Mouse (Mus musculus) embryonic stem cell, embryonic (primary cell): ENCODE data around the gene Cyba.

ENCODE experiments used
- CTCF ChIA-PET, 4 experiments: fragments of 300-600 bp in 2 of 4; fragments of 350-600 bp in 2 of 4; sonication (Branson Sonifier 250); formaldehyde crosslinking; loops; one replicate each; lab custom pipeline; 2022; ENCODE audit warnings: inconsistent platforms in 2 of 4; lab: Charles Lee
- POLR2A ChIA-PET, 4 experiments: fragments of 300-600 bp in 2 of 4; fragments of 350-600 bp in 2 of 4; sonication (Branson Sonifier 250); formaldehyde crosslinking; loops; one replicate each; lab custom pipeline; 2022; ENCODE audit warnings: antibody characterized with exemption in 4 of 4, inconsistent platforms in 1 of 4; lab: Charles Lee

The Cyba gene

DNA sequence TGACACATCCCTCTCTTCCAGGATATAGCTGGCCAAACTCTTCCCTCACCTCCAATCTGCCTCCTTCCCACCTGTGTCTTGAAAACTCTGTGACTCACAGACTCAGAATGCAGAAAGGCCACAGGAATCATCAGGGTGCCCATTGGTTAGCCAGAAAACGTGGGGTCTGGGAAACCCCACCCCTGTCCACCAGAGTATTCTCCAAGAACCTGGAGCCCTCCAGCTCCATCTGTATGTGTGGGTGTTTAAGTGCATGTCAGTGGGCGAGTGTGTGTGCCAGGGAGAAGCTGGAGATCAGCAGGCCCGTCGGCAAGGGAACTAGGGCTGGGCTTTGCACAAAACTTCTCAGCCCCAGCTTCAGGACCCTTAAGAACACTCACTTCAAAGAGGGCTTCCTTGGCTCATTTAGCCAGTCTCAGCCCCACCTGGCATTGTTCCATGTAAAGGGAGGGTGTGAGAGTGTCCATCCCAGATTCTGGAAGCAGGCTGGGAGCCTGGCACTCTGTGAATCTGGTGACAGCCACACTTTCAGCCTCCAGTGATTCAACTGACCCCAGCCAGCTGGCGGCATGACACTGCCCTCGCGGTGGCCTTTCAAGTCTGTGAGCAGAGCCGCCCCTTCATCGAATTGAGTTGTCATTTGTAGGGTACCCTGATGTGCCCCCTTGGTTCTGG is 12.7 kb downstream of the Cyba start:
- ChIA-PET POLR2A (interaction anchor here in 2 of 4 experiments (0.8 to 2.3 kb wide), 2 partner anchors 12 to 13 kb away, joined by 3 to 13 read pairs; partner anchors contain the start of gene Cyba (in 2 of the 2)), CTCF (interaction anchor here in 1 of 4 experiments (0.7 kb wide), 1 partner anchor 11 kb away, joined by 3 read pairs; no protein-coding TSS in a partner anchor)

DNA sequence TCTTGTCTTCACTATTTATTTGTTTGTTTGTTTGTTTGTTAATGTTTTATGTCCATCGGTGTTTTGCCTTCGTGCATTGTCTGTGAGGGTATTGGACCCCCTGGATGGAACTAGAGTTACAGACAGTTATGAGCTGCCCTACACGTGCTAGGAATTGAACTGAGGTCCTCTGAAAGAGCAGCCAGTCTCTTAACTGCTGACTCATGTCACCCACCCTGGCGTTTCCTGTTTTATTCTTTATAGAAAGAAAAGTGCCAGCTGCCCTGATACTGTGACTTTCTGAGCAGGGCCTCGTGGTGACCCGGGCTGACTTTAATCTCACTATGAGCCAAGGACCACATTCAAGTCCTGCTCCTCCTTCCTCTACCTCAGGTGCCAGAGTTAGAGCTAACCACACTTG is 17.2 kb downstream of the Cyba start:
- POLR2A ChIA-PET: interaction anchor here in 2 of 4 experiments (1.0 to 2.9 kb wide), 4 partner anchors 8 to 38 kb away, joined by 4 to 14 read pairs (median 8); no protein-coding TSS in a partner anchor
- CTCF ChIA-PET: no interaction called here

DNA sequence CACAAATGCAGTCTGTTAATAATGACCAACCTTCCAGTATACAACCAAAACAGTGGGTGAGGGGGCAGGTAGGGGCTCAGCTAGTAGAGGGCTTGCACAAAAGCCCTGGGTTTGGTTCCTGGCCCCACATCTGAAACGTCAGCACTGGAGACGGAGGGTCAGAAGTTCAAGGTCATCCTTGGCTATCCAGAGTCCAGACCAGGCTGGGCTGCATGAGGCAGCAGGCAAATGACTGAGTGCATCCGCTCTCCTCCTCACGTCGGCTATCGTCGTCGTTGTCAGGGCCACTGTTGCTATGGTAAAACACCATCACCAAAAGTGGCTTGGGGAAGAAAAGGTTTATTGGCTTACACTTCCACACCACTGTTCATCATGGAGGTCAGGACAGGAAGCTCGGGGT is 18.4 kb downstream of the Cyba start:
- ChIA-PET CTCF (interaction anchor here in 2 of 4 experiments (0.6 to 0.9 kb wide), 3 partner anchors 22 to 61 kb away, joined by 3 to 5 read pairs (median 3); partner anchors contain the start of gene Mvd (in 1 of the 2)), POLR2A (interaction anchor here in 3 of 4 experiments (0.6 to 4.0 kb wide), 11 partner anchors 8 to 109 kb away, joined by 3 to 21 read pairs (median 5); partner anchors contain the start of genes Cyba (in 1 of the 3) and Il17c (in 1 of the 3))

DNA sequence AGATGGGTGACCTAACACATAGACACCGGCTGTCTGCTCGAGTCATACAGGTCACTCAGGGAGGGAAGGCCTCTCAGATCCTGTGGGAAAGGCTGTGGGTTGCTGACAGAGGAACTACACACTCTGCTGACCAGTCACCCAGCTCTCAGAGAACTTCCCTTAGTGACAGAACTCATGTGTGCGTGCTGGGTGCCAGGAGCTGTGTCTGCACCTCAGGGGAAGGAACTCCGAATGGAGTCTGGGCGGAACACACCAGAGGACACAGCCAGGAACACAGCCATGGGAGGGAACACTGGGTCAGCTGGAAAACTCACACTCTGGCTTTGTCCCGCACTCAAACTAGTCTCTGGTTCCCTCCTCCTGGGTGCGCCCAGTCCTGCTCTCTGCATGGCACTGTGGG is 25.1 kb downstream of the Cyba start:
- CTCF ChIA-PET: no interaction called here
- POLR2A ChIA-PET: interaction anchor here in 1 of 4 experiments (1.5 kb wide), 1 partner anchor 16 kb away, joined by 5 read pairs; no protein-coding TSS in a partner anchor

DNA sequence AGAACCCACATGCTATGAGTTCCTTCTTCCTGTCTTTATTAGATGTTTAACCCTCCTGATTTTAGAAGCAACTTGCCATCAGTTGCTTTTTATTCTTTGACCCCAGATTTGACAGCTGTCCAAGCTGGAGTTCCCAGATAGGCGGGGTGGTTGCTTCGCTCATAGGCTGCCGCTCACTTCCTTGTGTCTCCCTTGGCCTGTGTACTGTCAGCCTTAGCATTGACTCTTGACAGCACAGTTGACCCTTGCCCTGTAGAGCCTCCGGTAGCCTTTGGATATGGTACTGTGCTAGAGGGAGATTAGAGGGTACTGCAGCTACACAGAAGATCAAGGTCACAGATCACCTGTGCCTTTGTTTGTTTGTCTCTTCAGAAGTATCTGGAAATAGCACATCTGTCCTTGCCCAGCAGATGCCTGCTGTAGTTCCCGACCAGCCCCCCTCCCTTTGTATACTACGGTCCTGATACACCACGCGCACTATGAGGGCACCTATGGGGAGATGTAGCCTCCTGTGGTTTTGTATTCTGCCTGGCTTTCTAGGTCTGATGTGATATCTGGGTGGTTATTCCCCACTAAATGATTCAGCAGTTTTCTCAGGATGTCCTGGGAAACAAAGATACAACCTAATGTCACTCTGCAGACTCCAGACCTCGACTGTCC is 27.5 kb downstream of the Cyba start:
- POLR2A ChIA-PET: interaction anchor here in 2 of 4 experiments (0.8 to 1.7 kb wide), 5 partner anchors 9 to 18 kb away, joined by 3 to 4 read pairs (median 3); no protein-coding TSS in a partner anchor
- CTCF ChIA-PET: interaction anchor here in 1 of 4 experiments (0.5 kb wide), 1 partner anchor 363 kb away, joined by 3 read pairs; no protein-coding TSS in a partner anchor

DNA sequence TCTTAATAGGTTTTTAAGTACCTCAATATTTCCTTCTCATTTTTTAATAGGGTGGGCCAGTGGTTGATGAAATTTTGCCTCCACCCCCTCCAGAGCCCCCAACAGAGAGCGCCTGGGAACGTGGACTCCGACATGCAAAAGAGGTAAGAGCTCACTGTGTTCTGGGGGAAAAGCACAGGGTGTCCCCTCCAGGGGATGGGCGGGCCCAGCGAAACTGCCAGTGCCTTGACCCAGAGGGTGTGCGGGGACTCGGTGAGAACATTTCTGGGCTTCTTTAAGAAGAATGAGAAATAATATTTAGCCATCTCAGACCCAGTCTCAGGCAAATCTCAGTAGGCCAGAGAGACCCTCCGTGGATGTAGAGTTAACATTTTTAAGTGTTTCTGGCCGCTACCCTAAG is 34.5 kb downstream of the Cyba start:
- ChIA-PET CTCF (interaction anchor here in 3 of 4 experiments (0.6 to 1.7 kb wide), 5 partner anchors 9 to 100 kb away, joined by 3 to 20 read pairs (median 4); no protein-coding TSS in a partner anchor), POLR2A (interaction anchor here in 3 of 4 experiments (0.6 to 2.6 kb wide), 7 partner anchors 11 to 293 kb away, joined by 3 to 6 read pairs (median 5); partner anchors contain the start of genes Cyba (in 1 of the 3) and Zc3h18 (in 1 of the 3))

DNA sequence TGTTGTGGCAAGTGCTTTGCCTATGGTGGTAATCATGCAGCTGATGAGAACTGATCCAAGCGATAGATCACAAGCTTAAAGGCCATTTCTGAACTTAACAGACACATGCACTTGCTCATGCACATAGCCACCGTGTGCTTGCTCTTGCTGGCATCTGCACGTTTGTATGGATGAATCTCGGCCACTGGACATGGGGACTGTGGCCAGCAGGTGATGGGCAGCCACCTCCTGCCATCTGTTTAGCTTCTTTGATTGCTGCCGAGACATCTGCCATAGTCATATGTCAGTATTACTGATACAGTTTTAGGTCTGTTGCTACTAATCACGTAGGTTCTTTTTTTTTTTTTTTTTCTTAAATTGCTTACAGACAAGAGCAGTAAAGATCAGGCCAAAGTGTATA is 37.4 kb downstream of the Cyba start:
- CTCF ChIA-PET: no interaction called here
- POLR2A ChIA-PET: interaction anchor here in 3 of 4 experiments (0.7 to 1.3 kb wide), 6 partner anchors 9 to 464 kb away, joined by 3 to 7 read pairs (median 4); no protein-coding TSS in a partner anchor

DNA sequence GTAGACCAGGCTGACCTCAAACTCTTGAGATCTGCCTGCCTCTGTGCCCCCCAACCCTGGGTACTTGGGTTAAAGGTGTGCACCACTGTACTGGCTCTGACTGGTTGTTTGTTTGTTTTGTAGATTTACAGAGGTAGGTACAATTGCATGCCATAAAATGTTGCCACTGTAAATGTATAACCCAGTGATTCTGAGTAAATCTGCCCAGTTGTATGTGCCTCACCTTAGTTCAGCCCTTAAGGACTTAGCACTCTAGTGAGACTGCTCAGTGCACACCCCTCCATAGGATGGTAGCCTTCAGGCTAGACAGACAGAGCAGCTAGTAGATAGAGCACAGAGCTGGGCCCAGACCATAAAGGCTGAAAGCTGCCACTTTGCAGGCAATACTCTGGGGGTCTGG is 39.0 kb downstream of the Cyba start:
- ChIA-PET POLR2A (no interaction called here), CTCF (interaction anchor here in 1 of 4 experiments (0.6 kb wide), 1 partner anchor 1148 kb away, joined by 5 read pairs; no protein-coding TSS in a partner anchor)

DNA sequence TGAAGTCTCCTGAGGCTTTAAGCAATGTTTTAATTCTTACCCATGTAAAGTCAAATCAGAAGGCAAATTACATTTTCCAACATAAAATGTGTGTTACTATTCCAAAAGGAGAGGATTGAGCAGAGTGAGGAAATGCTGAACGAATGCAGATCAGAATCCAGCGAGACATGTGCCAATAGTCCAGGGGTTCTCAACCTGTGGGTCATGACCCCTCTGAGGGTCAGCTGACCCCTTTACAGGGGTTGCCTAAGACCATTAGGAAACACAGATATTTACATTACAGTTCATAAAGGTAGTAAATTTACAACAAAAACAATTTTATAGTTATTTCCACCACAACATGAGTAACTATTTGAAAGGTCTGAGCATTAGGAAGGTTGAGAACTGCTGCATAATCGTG is 42.0 kb downstream of the Cyba start:
- CTCF ChIA-PET: interaction anchor here in 2 of 4 experiments (0.6 kb wide), 2 partner anchors 412 to 458 kb away, joined by 10 to 15 read pairs; no protein-coding TSS in a partner anchor
- POLR2A ChIA-PET: interaction anchor here in 2 of 4 experiments (0.6 to 5.1 kb wide), 7 partner anchors 12 to 304 kb away, joined by 3 to 39 read pairs (median 4); partner anchors contain the start of genes Mvd (in 1 of the 2) and Zc3h18 (in 1 of the 2)

DNA sequence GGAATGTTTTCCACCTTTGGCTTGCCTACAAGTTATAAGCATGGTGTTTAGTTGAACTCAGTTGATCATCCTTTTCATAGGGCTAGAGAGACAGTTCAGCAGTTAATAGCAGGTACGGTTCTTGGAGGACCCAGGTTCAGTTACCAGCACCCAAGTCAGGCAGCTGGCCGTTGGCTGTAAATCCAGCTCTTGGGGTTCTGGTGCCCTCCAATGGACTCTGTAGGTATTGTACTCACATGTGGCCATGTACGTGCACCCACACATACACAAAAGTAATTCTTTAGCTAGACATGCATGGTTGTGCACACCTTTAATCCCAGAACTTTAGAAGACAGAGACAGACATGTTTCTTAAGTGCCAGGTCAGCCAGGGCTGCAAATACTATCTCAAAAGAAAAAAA is 43.4 kb downstream of the Cyba start:
- POLR2A ChIA-PET: interaction anchor here in 3 of 4 experiments (0.5 to 5.1 kb wide), 6 partner anchors 10 to 513 kb away, joined by 3 to 39 read pairs (median 6); partner anchors contain the start of gene Zc3h18 (in 2 of the 3)
- CTCF ChIA-PET: interaction anchor here in 3 of 4 experiments (0.5 to 1.6 kb wide), 9 partner anchors 8 to 160 kb away, joined by 3 to 6 read pairs (median 4); no protein-coding TSS in a partner anchor

DNA sequence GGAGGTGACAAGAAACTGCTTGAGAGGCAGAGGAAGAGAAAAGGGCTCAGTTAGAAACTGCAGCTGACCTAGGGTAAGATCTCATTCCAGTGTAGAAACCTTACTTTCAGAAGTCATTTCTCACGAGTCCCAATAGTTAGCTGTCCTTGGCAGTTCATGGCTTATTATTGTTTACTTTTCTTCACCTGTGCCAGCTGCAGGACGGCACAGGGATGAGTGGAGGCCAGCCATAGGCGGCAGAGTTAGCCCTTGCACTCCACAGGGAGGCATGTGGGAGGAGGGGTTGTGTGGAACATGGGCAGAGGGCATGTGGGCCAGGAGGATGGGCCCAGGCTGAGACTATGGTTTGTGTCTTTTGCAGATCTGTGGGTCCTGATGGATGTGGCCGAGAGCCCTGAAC is 49.7 kb downstream of the Cyba start:
- CTCF ChIA-PET: no interaction called here
- POLR2A ChIA-PET: interaction anchor here in 1 of 4 experiments (0.6 kb wide), 1 partner anchor 9 kb away, joined by 3 read pairs; no protein-coding TSS in a partner anchor

DNA sequence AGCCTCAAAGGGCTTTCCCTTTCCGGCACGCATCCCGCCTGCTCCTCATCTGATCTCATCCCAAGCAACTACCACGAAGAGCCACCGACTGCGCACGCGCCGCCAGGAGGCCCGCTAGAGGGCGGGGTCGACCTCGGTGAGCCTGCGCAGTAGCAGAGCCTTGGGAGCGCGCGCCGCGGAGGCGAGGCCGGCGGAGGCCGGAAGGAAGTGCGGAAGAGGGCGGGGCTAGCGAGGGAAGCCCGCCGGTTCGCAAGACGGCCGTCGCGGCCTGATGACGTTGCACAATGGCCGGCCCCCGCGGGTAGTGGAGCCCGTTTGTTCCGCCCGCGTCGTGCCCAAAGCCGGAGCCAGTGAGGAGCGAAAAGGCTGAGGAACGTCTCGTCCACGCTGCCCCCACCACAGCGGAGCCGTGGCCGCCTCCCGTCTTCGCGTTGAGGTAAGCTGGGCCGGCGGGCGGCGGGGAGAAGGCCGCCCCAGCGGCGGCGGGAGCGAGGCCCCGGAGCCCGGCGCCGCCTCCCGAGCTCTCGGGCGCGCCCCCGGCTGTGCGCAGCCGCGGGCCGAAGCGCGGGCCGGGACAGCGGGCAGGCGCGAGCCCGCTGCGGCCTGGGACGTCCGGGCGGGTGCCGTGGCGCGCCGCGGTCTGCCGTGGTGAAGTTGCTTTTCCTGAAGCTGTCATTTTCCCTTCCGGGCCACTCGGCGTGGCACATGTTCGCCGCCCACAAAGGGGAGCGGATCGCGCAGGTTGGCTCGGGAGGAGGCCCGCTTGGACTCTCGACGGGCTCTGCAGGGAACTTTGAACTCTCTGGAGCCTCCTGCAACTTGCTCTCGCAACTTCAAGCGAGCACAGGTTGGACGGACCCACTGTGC is 56.1 kb downstream of the Cyba start, which contains the start of gene Zc3h18:
Gene Zc3h18 (plus strand): TSS at position 245 of the 867 bp plus-strand sequence.
- POLR2A ChIA-PET: interaction anchor here in 3 of 4 experiments (0.8 to 5.2 kb wide), 28 partner anchors 7 to 525 kb away, joined by 3 to 39 read pairs (median 4); partner anchors contain the start of genes Cyba (in 2 of the 3), Mvd (in 2 of the 3), Cdt1 (in 1 of the 3) and Il17c (in 1 of the 3)

DNA sequence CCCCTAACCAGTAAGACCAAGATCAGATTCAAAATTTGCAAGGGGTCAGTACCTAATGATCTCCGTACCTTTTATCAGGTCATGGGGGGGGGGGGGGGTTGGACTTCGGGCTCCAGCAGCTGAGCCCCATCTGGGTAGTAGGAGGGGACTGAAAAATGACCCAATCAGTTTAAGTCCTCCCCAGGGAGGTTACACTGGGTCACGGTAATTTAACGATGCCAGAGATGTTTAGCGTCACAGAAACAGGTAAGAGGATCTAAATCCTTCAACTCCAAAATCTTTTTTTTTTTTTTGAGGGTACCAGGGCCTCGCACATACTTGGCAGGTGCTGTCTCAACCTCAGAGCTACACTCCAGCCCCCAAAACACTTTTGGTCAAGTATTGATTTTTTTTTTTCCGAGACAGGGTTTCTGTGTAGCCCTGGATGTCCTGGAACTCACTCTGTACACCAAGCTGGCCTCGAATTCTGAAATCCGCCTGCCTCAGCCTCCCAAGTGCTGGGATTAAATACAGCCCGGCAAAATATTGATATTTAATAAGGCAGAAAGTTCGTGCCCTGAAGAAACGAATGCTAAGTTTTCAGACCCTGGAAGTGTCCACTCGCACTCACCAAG is 56.9 kb downstream of the Cyba start:
- ChIA-PET POLR2A (interaction anchor here in 2 of 4 experiments (0.7 to 5.2 kb wide), 11 partner anchors 11 to 834 kb away, joined by 3 to 39 read pairs (median 3); partner anchors contain the start of genes Il17c (in 1 of the 2), Mvd (in 1 of the 2) and Zfpm1 (in 1 of the 2)), CTCF (interaction anchor here in 2 of 4 experiments (0.7 to 1.5 kb wide), 4 partner anchors 96 to 398 kb away, joined by 3 to 6 read pairs (median 4); no protein-coding TSS in a partner anchor)

More for the DNA sequence above, 56.1 kb downstream of the Cyba start, which contains the start of gene Zc3h18:
- CTCF ChIA-PET: interaction anchor here in 2 of 4 experiments (0.6 to 1.5 kb wide), 4 partner anchors 97 to 802 kb away, joined by 3 to 6 read pairs (median 4); no protein-coding TSS in a partner anchor

DNA sequence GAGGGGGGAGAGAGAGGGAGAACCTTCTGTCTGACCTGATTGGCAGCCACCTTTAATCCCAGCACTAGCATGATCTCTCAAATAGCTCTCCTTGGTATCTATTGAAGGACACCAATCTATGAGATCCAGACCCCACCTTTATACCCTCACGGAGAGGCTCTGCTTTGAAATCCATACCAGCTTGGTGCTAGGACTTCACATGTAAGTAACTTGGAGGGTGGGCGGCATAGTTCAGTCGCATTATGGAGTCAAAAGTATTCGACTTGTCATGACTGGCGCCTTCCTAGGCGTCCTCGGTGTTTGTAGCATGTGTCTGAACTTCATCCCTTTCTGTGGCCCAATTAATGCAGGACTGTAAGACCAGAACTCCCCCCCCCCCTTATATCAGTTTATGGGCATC is 57.4 kb downstream of the Cyba start:
- ChIA-PET POLR2A (interaction anchor here in 3 of 4 experiments (0.7 to 2.8 kb wide), 9 partner anchors 11 to 1706 kb away, joined by 3 to 8 read pairs (median 3); partner anchors contain the start of gene Zfpm1 (in 1 of the 3)), CTCF (interaction anchor here in 2 of 4 experiments (0.8 to 1.5 kb wide), 3 partner anchors 85 to 397 kb away, joined by 3 read pairs; no protein-coding TSS in a partner anchor)
